Mouse (Mus musculus) forebrain, embryonic 11.5 days (tissue): ENCODE measurements at regions not wholly inside any gene's neighbourhood (a gene's known extent, or its start where the extent isn't known, plus 50 kb on each side); places are given as distances from the start of the nearest gene placed in this dataset.

Source experiments
- ATAC-seq: fragments of 200-750 bp; cut with Nextera tagmentation; replicated peaks from 2 replicates; pipeline ENCODE4 v1.8.0; 2017; ENCODE audit warnings: moderate TSS enrichment; ENCODE audit not compliant: low FRiP score
- DNase-seq: peaks from one replicate; pipeline ENCODE4 v3.0.0-alpha.2; 2017; ENCODE audit warnings: low spot score
- H3K27ac ChIP-seq: fragments of 300-500 bp; sonication (generic); 2 replicates; pipeline ENCODE4 v1.5.1; 2014; ENCODE audit warnings: low read depth, low read length
- H3K27me3 ChIP-seq: fragments of 300-500 bp; sonication (generic); 2 replicates; pipeline ENCODE4 v1.6.1; 2014; ENCODE audit warnings: mild to moderate bottlenecking, low read length, mixed read lengths; ENCODE audit not compliant: control insufficient read depth, insufficient read depth
- H3K36me3 ChIP-seq: fragments of 300-500 bp; sonication (generic); 2 replicates; pipeline ENCODE4 v1.6.1; 2014; ENCODE audit warnings: mild to moderate bottlenecking, low read length, moderate library complexity, mixed read lengths; ENCODE audit not compliant: control insufficient read depth, insufficient read depth
- H3K4me1 ChIP-seq: fragments of 300-500 bp; sonication (generic); replicated peaks from 2 replicates; pipeline ENCODE4 v1.6.1; 2014; ENCODE audit warnings: low read length, mixed read lengths; ENCODE audit not compliant: control insufficient read depth, insufficient read depth
- H3K4me2 ChIP-seq: fragments of 300-500 bp; sonication (generic); 2 replicates; pipeline ENCODE4 v1.6.1; 2014; ENCODE audit warnings: low read depth, mild to moderate bottlenecking, low read length, moderate library complexity, mixed read lengths; ENCODE audit not compliant: severe bottlenecking
- H3K4me3 ChIP-seq: fragments of 300-500 bp; sonication (generic); 2 replicates; pipeline ENCODE4 v1.5.1; 2014; ENCODE audit warnings: low read depth, low read length
- H3K9ac ChIP-seq: fragments of 300-500 bp; sonication (generic); 2 replicates; pipeline ENCODE4 v1.6.1; 2014; ENCODE audit warnings: low read length
- H3K9me3 ChIP-seq: fragments of 300-500 bp; sonication (generic); 2 replicates; pipeline ENCODE4 v1.6.1; 2016; ENCODE audit warnings: low read length, mixed read lengths; ENCODE audit not compliant: control insufficient read depth
- WGBS: fragments of 180-500 bp; shearing (Covaris S2); extraction: QIAGEN DNeasy Blood & Tissue Kit; methylation state at CpG from one replicate; pipeline ENCODE4 v1.1.7; 2014; 5-methylcytosine and 5-hydroxymethylcytosine counted together

- no peaks in the 10 kb centered on the region for H3K9me3 ChIP-seq
- H3K36me3 ChIP-seq, result no peaks in the 10 kb centered on the region
- no peak overlapping the region for H3K9ac ChIP-seq
- no peaks in the 10 kb centered on the region for H3K27me3 ChIP-seq
- no peak overlapping the region for H3K4me2 ChIP-seq
- DNase-seq (no peak), ATAC-seq (no peak)
- H3K4me1 ChIP-seq, result no peaks in the 10 kb centered on the region
- 73% methylated on average over 1 of the region's 1 CpGs for WGBS
- no peak overlapping the region for H3K27ac ChIP-seq
- H3K4me3 ChIP-seq, result no peak overlapping the region
These were observed 154.6 kb upstream of the Marcks start for GRCm38 (mm10) chr10:37293292-37293691.

- ATAC-seq (no peak), DNase-seq (no peak)
- no peak overlapping the region for H3K27ac ChIP-seq
These were observed 153.1 kb upstream of the Marcks start for GRCm38 (mm10) chr10:37291639-37292495.

GRCm38 (mm10) chr10:37289964-37290704 lies 151.4 kb upstream of the Marcks start:
- no peak overlapping the region for H3K27ac ChIP-seq
- WGBS, result 94% methylated on average over 3 of the region's 3 CpGs
- no peak for ATAC-seq

More at GRCm38 (mm10) chr10:37291639-37292495, 153.1 kb upstream of the Marcks start:
- H3K4me2 ChIP-seq, result no peak overlapping the region
- H3K4me1 ChIP-seq, result no peaks in the 10 kb centered on the region
- no peaks in the 10 kb centered on the region for H3K36me3 ChIP-seq
- H3K9me3 ChIP-seq, result no peaks in the 10 kb centered on the region
- no peak overlapping the region for H3K9ac ChIP-seq
- H3K27me3 ChIP-seq, result no peaks in the 10 kb centered on the region
- H3K4me3 ChIP-seq, result no peak overlapping the region
- 92% methylated on average over 2 of the region's 2 CpGs for WGBS

GRCm38 (mm10) chr10:37286305-37286704 lies 147.6 kb upstream of the Marcks start:
- no peak overlapping the region for H3K4me2 ChIP-seq
- H3K4me3 ChIP-seq, result no peak overlapping the region
- WGBS, result 89% methylated on average over 5 of the region's 5 CpGs
- no peak overlapping the region for H3K27ac ChIP-seq
- no peaks in the 10 kb centered on the region for H3K4me1 ChIP-seq
- no peak for ATAC-seq
- no peaks in the 10 kb centered on the region for H3K36me3 ChIP-seq
- no peak for DNase-seq
- H3K27me3 ChIP-seq, result no peaks in the 10 kb centered on the region
- no peak overlapping the region for H3K9ac ChIP-seq
- no peaks in the 10 kb centered on the region for H3K9me3 ChIP-seq

More at GRCm38 (mm10) chr10:37289964-37290704, 151.4 kb upstream of the Marcks start:
- Histone ChIP-seq H3K4me3 (no peak overlapping the region), H3K27me3 (no peaks in the 10 kb centered on the region), H3K4me2 (no peak overlapping the region), H3K9ac (no peak overlapping the region), H3K36me3 (no peaks in the 10 kb centered on the region), H3K4me1 (no peaks in the 10 kb centered on the region), H3K9me3 (no peaks in the 10 kb centered on the region)
- no peak for DNase-seq

GRCm38 (mm10) chr10:37282951-37283350 lies 144.2 kb upstream of the Marcks start:
- no peaks in the 10 kb centered on the region for H3K4me1 ChIP-seq
- H3K9ac ChIP-seq, result no peak overlapping the region
- no peaks in the 10 kb centered on the region for H3K9me3 ChIP-seq
- H3K4me3 ChIP-seq, result no peak overlapping the region
- H3K36me3 ChIP-seq, result no peaks in the 10 kb centered on the region
- H3K27ac ChIP-seq, result no peak overlapping the region
- DNase-seq (no peak), ATAC-seq (no peak)
- no peak overlapping the region for H3K4me2 ChIP-seq
- H3K27me3 ChIP-seq, result no peaks in the 10 kb centered on the region

GRCm38 (mm10) chr10:37280823-37281222 lies 142.1 kb upstream of the Marcks start:
- no peak overlapping the region for H3K4me3 ChIP-seq
- no peak for DNase-seq
- no peak for ATAC-seq
- H3K4me1 ChIP-seq, result no peaks in the 10 kb centered on the region
- no peak overlapping the region for H3K27ac ChIP-seq
- 89% methylated on average over 4 of the region's 4 CpGs for WGBS
- no peaks in the 10 kb centered on the region for H3K27me3 ChIP-seq
- H3K4me2 ChIP-seq, result no peak overlapping the region
- no peaks in the 10 kb centered on the region for H3K9me3 ChIP-seq
- no peaks in the 10 kb centered on the region for H3K36me3 ChIP-seq
- no peak overlapping the region for H3K9ac ChIP-seq

GRCm38 (mm10) chr10:37280150-37280820 lies 141.6 kb upstream of the Marcks start:
- H3K9me3 ChIP-seq, result no peaks in the 10 kb centered on the region
- H3K4me3 ChIP-seq, result no peak overlapping the region
- no peaks in the 10 kb centered on the region for H3K4me1 ChIP-seq
- H3K27me3 ChIP-seq, result no peaks in the 10 kb centered on the region
- ATAC-seq (no peak), DNase-seq (no peak)
- no peak overlapping the region for H3K9ac ChIP-seq
- H3K36me3 ChIP-seq, result no peaks in the 10 kb centered on the region
- WGBS, result 88% methylated on average over 6 of the region's 6 CpGs
- H3K4me2 ChIP-seq, result no peak overlapping the region
- no peak overlapping the region for H3K27ac ChIP-seq

GRCm38 (mm10) chr10:37279316-37279715 lies 140.6 kb upstream of the Marcks start:
- H3K27me3 ChIP-seq, result no peaks in the 10 kb centered on the region
- WGBS, result 83% methylated on average over 1 of the region's 1 CpGs
- H3K36me3 ChIP-seq, result no peaks in the 10 kb centered on the region
- H3K4me2 ChIP-seq, result no peak overlapping the region
- ATAC-seq, result no peak
- H3K9me3 ChIP-seq, result no peaks in the 10 kb centered on the region
- H3K4me1 ChIP-seq, result no peaks in the 10 kb centered on the region
- no peak overlapping the region for H3K9ac ChIP-seq
- no peak overlapping the region for H3K4me3 ChIP-seq
- DNase-seq, result no peak
- H3K27ac ChIP-seq, result no peak overlapping the region
